Mouse (Mus musculus): ENCODE data around the gene Cacul1. TPM values are rescaled to one million over a fixed set of nuclear protein-coding genes. Genes with fewer than 3 reads are reported as not detected.
"Not testable (repeated sequence)": the region's sequence is repeated elsewhere in the genome, so short reads cannot be mapped to it uniquely, and the experiment has no call there.

Gene Cacul1
- polyA plus RNA-seq, 1 experiment = 13.8 TPM

GRCm38 (mm10) chr19:60603586-60603985 lies 22.8 kb upstream of the Cacul1 start:
- no peak overlapping the region for H3K27ac ChIP-seq (ENCODE audit: control insufficient read depth, insufficient read depth, low read length)
- no peak overlapping the region for H3K4me3 ChIP-seq (ENCODE audit: control insufficient read depth, insufficient read depth, low read length)
- DNase-seq = no peak
- WGBS = 96% methylated on average over 3 of the region's 3 CpGs
- H3K27me3 ChIP-seq (ENCODE audit: control insufficient read depth, insufficient read depth, low read length) = no peaks in the 10 kb centered on the region
- no peaks in the 10 kb centered on the region for H3K4me1 ChIP-seq (replicated peaks; ENCODE audit: control insufficient read depth, insufficient read depth, low read length)
- TF ChIP-seq CTCF (IDR thresholded peaks at IDR 0.05; ENCODE audit: borderline replicate concordance, control insufficient read depth, extremely low read depth, insufficient read depth, low read length, poor library complexity) = no peak
- TF ChIP-seq POLR2A (IDR thresholded peaks at IDR 0.05; ENCODE audit: control insufficient read depth, extremely low read depth, insufficient read depth, low read length, poor library complexity) = no peak
- H3K36me3 ChIP-seq (ENCODE audit: control insufficient read depth, insufficient read depth, low read length) = no peaks in the 10 kb centered on the region

- H3K4me1 ChIP-seq (replicated peaks; ENCODE audit: control insufficient read depth, insufficient read depth, low read length); H3K27me3 ChIP-seq (ENCODE audit: control insufficient read depth, insufficient read depth, low read length); DNase-seq; H3K27ac ChIP-seq (ENCODE audit: control insufficient read depth, insufficient read depth, low read length); H3K4me3 ChIP-seq (ENCODE audit: control insufficient read depth, insufficient read depth, low read length); H3K36me3 ChIP-seq (ENCODE audit: control insufficient read depth, insufficient read depth, low read length): not testable (repeated sequence)
- 100% methylated on average over 1 of the region's 1 CpGs for WGBS
Observed at GRCm38 (mm10) chr19:60602066-60602465, 21.2 kb upstream of the Cacul1 start.

- DNase-seq = no peak
- no peak overlapping the region for H3K4me3 ChIP-seq (ENCODE audit: control insufficient read depth, insufficient read depth, low read length)
- no peaks in the 10 kb centered on the region for H3K27me3 ChIP-seq (ENCODE audit: control insufficient read depth, insufficient read depth, low read length)
Observed at GRCm38 (mm10) chr19:60598025-60598697, 17.3 kb upstream of the Cacul1 start.

GRCm38 (mm10) chr19:60589646-60590045 lies 8.8 kb upstream of the Cacul1 start:
- no peaks in the 10 kb centered on the region for H3K36me3 ChIP-seq (ENCODE audit: control insufficient read depth, insufficient read depth, low read length)

More at GRCm38 (mm10) chr19:60598025-60598697, 17.3 kb upstream of the Cacul1 start:
- H3K27ac ChIP-seq (ENCODE audit: control insufficient read depth, insufficient read depth, low read length) = no peak overlapping the region
- no peak for TF ChIP-seq POLR2A (IDR thresholded peaks at IDR 0.05; ENCODE audit: control insufficient read depth, extremely low read depth, insufficient read depth, low read length, poor library complexity)
- no peak for TF ChIP-seq CTCF (IDR thresholded peaks at IDR 0.05; ENCODE audit: borderline replicate concordance, control insufficient read depth, extremely low read depth, insufficient read depth, low read length, poor library complexity)
- no peaks in the 10 kb centered on the region for H3K36me3 ChIP-seq (ENCODE audit: control insufficient read depth, insufficient read depth, low read length)
- WGBS = 85% methylated on average over 8 of the region's 8 CpGs
- no peaks in the 10 kb centered on the region for H3K4me1 ChIP-seq (replicated peaks; ENCODE audit: control insufficient read depth, insufficient read depth, low read length)

GRCm38 (mm10) chr19:60586652-60587051 lies 5.8 kb upstream of the Cacul1 start:
- DNase-seq = no peak
- 93% methylated on average over 5 of the region's 5 CpGs for WGBS
- Histone ChIP-seq H3K36me3 (ENCODE audit: control insufficient read depth, insufficient read depth, low read length) (no peaks in the 10 kb centered on the region), H3K27ac (ENCODE audit: control insufficient read depth, insufficient read depth, low read length) (no peak overlapping the region), H3K27me3 (ENCODE audit: control insufficient read depth, insufficient read depth, low read length) (no peaks in the 10 kb centered on the region), H3K4me1 (replicated peaks; ENCODE audit: control insufficient read depth, insufficient read depth, low read length) (no peaks in the 10 kb centered on the region), H3K4me3 (ENCODE audit: control insufficient read depth, insufficient read depth, low read length) (no peak overlapping the region)
- TF ChIP-seq CTCF (IDR thresholded peaks at IDR 0.05; ENCODE audit: borderline replicate concordance, control insufficient read depth, extremely low read depth, insufficient read depth, low read length, poor library complexity) (no peak), POLR2A (IDR thresholded peaks at IDR 0.05; ENCODE audit: control insufficient read depth, extremely low read depth, insufficient read depth, low read length, poor library complexity) (no peak)

More at GRCm38 (mm10) chr19:60589646-60590045, 8.8 kb upstream of the Cacul1 start:
- H3K27ac ChIP-seq (ENCODE audit: control insufficient read depth, insufficient read depth, low read length) = no peak overlapping the region
- H3K27me3 ChIP-seq (ENCODE audit: control insufficient read depth, insufficient read depth, low read length) = no peaks in the 10 kb centered on the region
- DNase-seq = no peak
- TF ChIP-seq CTCF (IDR thresholded peaks at IDR 0.05; ENCODE audit: borderline replicate concordance, control insufficient read depth, extremely low read depth, insufficient read depth, low read length, poor library complexity) (no peak), POLR2A (IDR thresholded peaks at IDR 0.05; ENCODE audit: control insufficient read depth, extremely low read depth, insufficient read depth, low read length, poor library complexity) (no peak)
- WGBS = 98% methylated on average over 2 of the region's 2 CpGs
- H3K4me3 ChIP-seq (ENCODE audit: control insufficient read depth, insufficient read depth, low read length) = no peak overlapping the region
- H3K4me1 ChIP-seq (replicated peaks; ENCODE audit: control insufficient read depth, insufficient read depth, low read length) = no peaks in the 10 kb centered on the region

GRCm38 (mm10) chr19:60583201-60583600 lies 2.4 kb upstream of the Cacul1 start:
- no peak for DNase-seq
- Histone ChIP-seq H3K4me3 (ENCODE audit: control insufficient read depth, insufficient read depth, low read length) (no peak overlapping the region), H3K36me3 (ENCODE audit: control insufficient read depth, insufficient read depth, low read length) (no peaks in the 10 kb centered on the region), H3K4me1 (replicated peaks; ENCODE audit: control insufficient read depth, insufficient read depth, low read length) (peaks cover 4% of the 10 kb centered on the region), H3K27me3 (ENCODE audit: control insufficient read depth, insufficient read depth, low read length) (no peaks in the 10 kb centered on the region), H3K27ac (ENCODE audit: control insufficient read depth, insufficient read depth, low read length) (no peak overlapping the region)
- TF ChIP-seq CTCF (IDR thresholded peaks at IDR 0.05; ENCODE audit: borderline replicate concordance, control insufficient read depth, extremely low read depth, insufficient read depth, low read length, poor library complexity) = no peak
- no peak for TF ChIP-seq POLR2A (IDR thresholded peaks at IDR 0.05; ENCODE audit: control insufficient read depth, extremely low read depth, insufficient read depth, low read length, poor library complexity)
- 98% methylated on average over 2 of the region's 2 CpGs for WGBS

All from thymus, adult 2 months (tissue).